Mouse (Mus musculus): ENCODE data around the gene Fam171a1.

Fam171a1 gene

DNA sequence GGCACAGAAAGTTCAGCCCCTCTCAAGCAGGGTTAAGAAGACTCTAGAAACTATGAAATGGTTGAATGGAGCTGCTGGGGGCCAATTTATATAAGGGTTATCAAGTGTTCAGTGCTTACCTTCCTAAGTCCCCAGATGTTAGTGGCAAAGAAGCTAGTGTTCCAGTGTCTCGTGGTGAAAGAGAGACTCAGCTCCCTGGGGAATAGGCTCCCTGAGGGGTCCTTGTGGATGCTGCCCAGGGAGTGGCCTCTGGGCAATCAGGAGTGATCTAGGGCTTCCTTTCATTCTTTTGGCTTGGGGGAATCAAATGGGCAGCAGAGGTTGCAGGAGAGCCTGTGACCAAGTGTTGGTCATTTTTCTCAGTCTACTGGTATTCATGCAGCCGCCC, 21.3 kb downstream of the Fam171a1 start:
- DNase-seq (ENCODE audit: extremely low read depth, low read depth, low spot score), result no peak

DNA sequence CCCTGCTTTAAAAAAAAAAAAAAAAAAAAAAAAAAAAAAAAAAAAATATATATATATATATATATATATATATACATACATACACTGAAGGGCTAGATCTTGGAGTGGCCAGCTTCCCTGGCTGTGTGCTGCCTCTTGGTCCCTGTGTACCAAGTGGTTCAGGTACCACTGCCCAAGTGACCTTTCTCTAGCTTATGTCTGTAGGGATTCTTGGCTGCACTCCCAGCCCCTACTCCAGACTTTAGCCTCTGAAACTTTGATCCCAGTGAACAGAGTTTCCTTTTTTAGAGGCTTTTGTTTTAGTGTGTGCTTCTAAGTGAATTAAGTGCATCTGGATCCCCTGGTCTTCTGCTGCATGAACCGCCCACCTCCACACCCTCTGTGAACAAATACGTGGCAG, 24.3 kb downstream of the Fam171a1 start:
- no peak for DNase-seq (ENCODE audit: extremely low read depth, low read depth, low spot score)

DNA sequence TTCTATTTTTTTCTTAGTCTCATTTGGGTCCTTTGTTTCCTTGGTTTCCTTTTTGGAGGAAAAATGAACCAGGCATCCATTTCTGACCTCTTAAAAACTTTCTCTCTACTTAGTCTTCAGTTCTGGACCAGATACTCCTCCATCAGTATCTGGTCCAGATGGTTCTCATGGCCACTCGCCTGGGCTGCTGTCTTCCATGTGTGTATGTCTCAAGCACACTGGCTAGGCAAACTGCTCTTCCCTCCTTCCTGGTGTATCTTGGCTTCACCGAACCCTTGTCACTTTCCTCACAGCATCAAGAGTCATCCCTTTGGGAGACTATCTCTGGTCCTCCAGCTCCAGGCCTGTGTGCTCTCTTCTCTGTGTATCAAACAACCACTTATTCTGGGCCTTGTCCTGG, 25.0 kb downstream of the Fam171a1 start:
- DNase-seq (ENCODE audit: extremely low read depth, low read depth, low spot score), result no peak

DNA sequence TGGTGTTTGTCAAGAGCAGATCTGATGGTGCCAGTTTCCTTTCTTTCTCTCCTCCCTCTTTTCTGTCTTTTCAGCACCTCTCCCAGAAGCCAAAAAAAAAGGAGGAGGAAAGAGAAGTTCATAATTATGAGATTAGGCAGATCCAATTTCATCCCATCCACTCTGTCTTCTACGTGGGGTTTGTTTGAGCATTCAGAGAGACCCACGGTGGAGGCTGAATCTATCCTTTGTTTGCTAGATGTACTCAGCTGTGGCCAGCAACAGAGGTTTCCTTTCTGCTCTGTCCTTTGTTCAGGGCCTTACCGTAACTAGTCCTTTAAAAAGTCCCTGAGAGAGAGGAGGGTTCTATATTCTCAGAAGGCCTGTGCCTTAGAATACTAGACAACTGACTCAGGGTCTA, 25.6 kb downstream of the Fam171a1 start:
- DNase-seq (ENCODE audit: extremely low read depth, low read depth, low spot score), result no peak

DNA sequence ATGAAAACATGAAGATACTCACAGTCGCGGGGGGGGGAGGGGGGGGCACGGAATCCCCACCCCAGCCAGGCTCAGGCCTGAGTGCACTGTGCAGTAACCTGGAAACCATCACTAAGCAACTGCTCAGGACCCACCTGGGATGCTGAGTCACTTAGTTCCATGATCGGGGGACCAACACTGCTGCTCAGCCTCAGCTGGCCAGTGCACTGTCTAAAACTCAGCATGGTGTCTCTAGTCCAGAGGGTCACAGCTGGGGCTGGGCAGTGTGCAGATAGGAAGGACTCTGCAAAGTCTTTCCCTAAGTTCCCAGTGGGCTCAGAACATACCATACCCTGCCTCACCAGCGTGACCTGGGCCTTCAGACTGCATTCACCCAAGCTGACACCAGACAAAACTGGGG, 26.6 kb downstream of the Fam171a1 start:
- no peak for DNase-seq (ENCODE audit: extremely low read depth, low read depth, low spot score)

DNA sequence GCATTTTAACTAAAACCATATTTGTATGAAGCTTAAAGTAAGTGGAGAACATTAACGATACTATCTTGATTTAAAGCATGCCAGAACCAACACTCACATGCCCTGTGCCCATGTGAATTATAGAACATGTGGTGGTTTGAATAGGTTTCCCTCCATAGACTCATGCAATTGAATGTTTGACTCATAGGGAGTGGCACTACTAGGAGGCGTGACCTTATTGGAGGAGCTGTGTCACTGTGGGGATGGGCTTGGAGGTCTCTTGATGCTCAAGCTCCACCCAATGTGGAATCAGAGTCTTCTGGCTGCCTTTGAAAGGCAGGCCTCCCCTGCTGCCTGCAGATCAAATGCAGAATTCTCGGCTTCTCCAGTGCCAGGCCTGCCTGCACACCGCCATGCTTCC, 27.8 kb downstream of the Fam171a1 start:
- no peak for DNase-seq (ENCODE audit: extremely low read depth, low read depth, low spot score)

DNA sequence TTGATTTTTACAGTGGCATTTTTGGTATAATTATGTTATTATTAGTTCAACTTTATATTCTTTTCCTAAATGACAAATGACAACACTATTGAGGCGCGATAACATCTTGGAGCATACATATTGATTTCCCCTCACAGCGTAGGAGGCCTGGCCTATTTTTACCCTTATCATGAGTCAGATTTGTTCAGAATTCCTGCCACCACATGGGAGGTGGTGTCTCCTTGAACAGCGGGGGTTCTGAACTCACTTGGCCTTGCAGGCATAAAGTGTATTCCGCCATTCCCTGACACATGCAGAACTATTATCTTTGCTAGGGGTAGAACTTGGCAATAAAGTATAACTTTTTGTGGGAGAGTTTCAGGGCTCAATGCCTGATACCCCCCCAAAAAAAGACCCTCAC, 30.3 kb downstream of the Fam171a1 start:
- DNase-seq (ENCODE audit: extremely low read depth, low read depth, low spot score), result no peak

DNA sequence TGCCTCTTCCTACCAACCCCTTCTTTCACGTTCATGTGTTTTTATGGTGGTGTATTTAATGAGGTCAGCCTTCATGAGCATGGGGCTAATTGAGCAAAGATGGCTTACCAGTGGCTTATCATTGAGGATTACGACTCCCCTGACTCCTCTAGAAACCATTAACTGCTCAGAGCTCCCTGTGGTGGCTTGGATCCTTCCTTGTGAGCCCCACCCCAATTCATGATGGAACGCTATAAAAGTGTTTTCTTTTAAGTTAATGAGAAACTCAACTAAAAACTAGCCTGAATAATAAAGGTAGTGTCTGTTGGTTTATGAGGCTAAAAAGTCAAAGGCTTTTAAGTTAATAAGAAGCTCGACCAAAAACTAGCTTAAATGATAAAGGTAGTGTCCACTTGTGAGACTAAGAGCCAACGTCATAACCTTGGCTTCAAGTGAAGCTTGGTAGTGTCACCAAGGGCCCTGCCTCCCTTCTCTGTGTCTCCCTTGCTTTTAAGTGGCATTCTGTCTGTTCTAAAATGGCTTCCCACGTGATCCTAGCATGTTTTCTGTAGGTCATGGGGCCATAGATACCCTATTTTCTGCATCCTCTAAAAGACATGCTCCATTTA, 33.6 kb downstream of the Fam171a1 start:
- DNase-seq (ENCODE audit: extremely low read depth, low read depth, low spot score), result no peak

DNA sequence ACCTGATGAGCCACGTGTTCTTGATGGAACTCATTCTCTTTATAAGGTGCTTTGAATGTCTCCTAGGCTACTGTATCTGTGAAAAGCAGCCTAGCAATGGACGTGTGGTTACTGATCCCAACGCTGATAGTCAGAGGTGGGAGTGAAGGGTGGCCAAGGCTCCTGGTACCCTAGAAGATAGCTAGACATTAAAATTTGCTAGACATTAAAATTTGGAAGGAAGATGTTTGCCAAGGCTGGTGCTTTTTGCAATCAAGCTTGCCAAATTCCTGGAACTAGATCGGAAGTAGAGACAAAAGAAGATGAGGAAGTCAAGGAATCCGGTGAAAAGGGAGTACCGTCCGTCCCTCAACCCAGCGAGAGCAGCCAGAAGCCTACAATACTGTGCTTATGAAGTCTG, 34.7 kb downstream of the Fam171a1 start:
- no peak for DNase-seq (ENCODE audit: extremely low read depth, low read depth, low spot score)

DNA sequence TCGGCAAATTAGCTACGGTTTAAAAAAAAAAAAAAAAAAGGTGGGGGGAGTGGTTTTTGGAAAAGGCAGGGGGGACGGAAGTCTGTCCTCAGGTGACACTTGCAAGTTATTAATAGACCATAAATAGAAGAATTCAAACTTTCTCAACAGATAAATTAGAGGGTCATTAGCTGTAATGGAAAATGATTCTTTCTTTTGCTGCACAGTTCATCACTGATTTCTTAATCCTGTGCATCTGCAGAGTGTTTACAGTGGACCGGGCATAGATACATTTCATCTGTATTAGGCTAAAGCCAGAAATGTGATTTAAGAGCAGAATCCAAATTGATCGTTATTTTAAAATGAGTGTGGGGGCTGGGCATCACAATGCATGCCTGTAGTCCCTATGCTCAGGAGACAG, 36.3 kb downstream of the Fam171a1 start:
- no peak for DNase-seq (ENCODE audit: extremely low read depth, low read depth, low spot score)

DNA sequence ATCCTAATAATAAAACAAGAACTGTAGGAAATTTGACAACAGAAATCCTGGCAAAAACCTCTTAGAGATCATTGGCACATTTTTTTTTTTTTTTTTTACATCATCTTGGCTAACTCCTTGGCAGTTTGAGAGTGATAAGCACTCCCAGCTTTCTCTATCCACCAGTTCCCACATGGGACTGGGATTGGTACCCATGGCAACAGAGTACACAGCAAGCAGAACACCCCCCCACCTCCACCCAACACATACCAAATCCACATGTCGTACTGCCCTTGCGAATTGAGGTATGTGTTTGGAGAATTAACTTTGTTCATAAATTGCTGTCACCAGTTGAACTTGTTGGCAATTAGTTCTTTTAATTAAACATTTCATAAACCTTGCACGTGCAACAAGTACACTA, 37.3 kb downstream of the Fam171a1 start:
- DNase-seq (ENCODE audit: extremely low read depth, low read depth, low spot score), result no peak

DNA sequence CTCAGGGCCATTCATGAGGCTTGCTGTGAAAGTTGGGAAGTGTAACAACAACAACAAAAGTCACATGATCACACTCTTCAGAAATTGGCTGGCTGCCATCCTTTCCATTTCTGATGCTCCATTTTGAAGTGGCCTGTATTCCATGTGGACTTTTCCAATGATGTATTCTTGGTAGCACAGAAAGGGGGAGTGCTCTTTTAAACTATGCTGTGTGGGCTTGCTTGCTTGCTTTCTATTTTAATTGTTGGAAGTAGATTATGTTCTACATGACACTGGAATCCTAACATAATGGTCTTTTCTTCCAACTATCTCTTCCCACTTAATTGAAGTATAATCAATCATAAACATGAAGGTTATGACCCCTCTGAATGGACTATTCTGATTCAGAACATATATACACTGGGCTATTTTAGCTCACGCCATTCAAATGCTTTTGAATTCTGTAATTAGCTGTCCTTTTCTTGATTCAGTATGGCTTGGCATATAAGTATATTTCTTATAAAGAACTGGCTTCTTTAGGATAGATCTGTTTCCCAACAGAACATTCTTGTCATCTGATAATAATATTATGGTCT, 40.2 kb downstream of the Fam171a1 start:
- no peak for DNase-seq (ENCODE audit: extremely low read depth, low read depth, low spot score)

DNA sequence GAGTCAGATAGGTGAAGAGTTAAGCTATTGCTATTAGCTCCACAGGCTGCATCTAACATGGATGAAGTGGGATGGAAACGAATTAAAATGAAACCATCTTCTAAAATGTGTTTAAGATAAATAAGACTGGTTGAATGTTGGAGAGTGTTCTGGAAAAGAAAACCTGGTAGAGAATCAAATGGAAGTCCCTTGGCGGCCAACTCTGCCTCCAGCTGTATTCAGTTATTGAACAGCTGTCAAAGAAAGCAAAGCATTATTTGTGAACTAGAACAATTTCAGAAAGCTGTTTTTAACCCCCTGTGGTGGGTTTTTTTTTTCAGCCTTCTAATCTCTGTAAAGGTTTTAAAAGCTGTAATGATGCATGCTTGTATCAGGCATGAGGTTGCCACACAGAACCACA, 41.0 kb downstream of the Fam171a1 start:
- no peak for DNase-seq (ENCODE audit: extremely low read depth, low read depth, low spot score)

DNA sequence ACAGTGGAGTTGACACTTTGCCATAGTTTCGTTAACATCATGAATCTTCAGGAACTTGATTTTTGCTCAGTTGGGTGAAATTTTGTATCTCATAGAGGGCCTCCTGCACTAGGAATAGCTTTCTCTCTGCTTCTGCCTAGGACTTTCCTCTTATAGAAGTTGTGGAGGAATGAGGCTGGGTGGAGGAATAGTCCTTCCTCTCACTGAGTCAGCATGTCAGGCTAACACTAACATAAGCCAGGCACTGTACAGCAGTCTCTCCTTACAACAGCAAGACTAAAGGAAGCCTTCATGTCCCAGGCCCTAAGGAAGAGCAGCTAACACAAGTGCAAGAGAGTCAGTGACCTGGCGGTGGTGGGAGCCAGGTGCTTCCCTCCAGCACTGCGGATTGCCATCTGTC, 43.0 kb downstream of the Fam171a1 start:
- DNase-seq (ENCODE audit: extremely low read depth, low read depth, low spot score), result no peak

DNA sequence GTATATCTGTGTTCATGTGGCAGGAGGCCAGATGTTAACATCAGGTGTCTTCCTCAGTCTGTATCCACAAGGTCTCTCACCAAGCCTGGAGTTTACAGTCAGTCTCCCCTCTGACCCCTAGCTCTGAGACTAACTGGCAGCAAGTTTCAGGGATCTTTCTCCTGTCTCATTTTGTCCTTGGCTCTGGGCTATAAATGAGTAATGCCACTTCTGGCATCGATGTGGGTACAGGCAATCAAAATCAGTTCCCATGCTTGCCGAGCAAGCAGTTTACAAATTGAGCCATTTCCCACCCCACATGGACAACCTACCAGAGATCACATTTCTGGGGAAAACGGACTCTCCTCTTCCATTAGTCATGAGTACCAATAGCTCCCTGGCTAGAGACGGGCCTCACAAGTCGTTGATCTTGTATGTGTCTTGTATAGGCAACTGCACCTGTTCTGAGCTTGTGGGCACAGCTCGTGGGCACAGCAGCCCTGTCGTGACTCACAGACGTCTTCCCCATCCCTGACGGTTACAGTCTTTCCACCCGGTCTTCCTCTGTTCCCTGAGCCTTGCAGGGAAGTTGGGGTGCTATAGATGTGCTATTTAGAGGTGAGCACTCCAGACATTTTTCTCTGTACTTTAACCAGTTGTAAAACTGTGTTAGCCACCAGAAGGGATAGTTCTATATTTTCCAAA, 43.8 kb downstream of the Fam171a1 start:
- peak; percentile 31 for DNase-seq (ENCODE audit: extremely low read depth, low read depth, low spot score)

DNA sequence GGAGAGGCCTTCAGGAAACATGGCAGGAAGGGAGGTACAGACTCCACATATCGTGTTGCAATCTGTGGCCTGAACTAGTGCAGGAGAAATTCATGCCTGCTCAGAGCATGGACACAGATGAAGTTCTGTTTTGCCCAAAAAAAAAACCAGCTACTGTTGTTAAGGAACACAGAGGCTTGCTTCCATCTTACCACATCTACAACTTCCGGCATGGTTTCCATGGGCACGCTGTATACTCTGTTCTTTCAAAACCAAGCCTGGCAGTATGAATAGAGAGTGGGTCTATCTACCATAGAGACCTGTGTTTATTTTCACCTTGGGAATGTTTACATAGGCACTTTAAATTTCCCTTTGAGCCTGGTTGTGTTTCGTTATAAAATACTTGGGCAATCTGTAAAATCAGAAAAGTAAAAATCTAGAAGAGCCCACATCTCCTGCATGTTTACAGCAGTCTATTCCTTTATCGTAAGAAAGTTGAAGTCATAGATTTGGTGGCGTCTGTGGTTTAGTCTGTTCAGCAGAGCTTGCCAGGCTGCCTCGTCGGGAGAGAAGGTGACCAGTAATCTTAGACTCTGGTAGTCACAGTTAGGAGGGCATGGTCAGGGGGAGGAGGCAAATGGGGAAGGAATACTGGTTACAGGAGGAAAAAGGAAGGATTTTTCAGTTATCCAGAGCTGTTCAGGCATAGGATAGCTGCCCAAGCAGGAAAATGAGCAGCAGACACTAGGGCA, 44.8 kb downstream of the Fam171a1 start:
- no peak for DNase-seq (ENCODE audit: extremely low read depth, low read depth, low spot score)

DNA sequence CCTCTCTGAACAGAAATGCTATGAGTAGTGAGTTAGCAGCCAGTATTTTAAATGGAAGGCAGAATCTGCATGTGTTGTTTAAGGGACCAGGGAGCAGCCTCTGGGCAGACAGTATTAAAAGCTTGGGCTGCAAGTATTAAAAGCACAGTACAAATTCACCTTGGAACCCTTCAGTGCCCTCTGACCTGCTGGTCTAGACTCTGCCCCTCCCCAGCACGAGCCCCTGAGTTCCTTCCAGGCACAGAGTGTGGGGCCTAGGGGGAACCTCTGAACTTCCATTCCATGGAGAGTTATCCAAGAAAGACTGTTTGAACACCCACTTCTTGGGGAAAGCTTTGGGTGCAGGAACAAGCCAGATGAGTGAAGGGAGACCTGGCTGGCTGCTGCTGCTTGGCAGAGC, 47.6 kb downstream of the Fam171a1 start:
- DNase-seq (ENCODE audit: extremely low read depth, low read depth, low spot score), result no peak

DNA sequence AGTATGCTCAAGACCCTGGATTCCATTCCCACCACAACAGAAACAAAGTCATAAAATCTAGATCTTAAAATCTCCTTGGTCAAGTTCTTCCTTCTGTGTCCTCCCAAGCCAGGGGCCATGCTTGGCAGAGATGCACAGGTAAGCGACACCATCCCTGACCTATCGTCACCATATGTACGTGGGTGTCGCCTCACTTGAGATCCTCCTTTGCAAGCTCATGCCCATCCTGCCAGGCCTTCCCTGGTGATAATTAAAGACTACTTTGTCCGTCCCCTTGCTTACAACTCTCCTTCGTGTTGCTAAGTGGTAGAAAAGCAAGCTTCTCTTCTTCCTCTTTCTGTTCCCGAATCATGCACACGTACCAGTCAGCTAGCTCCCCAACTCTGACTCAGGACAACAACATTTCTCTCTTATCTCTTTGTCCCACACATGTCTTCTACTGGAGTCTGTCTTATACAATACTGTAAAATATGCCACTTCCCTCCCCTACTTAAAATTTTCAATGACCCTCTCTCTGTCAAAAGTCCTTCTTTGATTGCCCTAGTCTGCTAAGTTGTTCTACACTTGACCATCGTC, 49.6 kb downstream of the Fam171a1 start:
- no peak for DNase-seq (ENCODE audit: extremely low read depth, low read depth, low spot score)

DNA sequence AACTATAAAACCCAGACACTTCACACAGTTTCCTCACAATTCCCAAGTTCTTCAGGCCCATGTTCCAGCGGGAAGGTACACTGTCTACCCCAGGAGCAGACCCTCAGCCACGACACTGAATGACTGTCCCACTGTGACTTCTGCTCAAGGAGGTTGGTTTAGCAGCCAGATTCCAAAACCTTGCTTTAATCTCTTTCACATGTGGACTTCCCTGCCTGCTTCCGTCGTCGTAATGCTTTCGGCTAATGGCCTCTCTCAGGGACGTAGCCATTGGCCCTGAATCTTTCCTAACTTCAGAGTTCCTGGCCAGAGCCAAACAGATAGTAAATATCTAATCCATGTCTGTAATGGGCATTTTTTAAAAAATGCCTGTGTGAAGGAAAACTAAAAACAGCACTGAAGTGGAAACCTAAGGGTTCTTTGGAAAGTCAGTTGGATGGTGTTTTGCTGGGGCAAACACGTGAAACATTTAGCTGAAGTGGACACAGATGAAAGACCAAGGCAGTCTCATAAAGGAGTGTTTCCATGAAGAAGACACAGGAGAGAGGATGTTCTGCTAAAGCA, 51.1 kb downstream of the Fam171a1 start:
- no peak for DNase-seq (ENCODE audit: extremely low read depth, low read depth, low spot score)

DNA sequence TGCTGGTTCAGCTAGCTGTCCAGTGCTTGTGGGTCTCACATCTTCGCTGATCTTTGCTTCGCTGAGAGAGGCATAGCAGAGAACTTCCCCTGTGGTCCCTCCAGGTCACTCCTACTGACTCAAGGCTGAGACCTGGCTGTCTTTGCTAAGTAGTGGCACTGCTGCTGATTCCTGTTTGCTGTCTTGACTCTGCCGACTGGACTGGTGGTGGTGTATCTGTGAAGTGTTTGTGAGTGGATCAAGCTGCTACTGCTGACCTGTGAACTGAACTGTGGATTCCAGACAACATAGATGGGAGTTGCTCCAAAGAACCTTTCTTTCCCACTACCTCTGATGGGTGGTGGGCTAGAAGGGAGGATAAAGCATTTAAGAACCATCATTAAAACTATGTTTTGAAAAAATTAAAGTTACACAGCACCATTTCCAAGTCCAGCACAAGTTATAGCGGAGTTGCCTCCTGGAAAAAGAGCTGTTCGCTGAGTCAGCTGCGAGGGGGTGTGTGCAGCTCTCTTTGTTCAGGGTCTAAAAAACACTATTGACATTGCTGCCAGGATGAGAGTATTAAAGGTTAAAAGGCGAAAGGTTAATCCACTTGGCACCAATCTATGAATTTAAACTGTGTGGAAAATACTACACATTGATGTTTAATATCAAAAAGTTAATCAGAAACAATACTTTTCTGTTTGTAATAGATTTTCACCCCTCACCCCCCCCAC, 52.0 kb downstream of the Fam171a1 start:
- DNase-seq (ENCODE audit: extremely low read depth, low read depth, low spot score), result no peak

Data from fat pad, adult 2 months (tissue).